Mouse (Mus musculus): ENCODE data around the gene Atxn2.

GRCm38 (mm10) chr5:121798447-121798846 lies 87.3 kb downstream of the Atxn2 start:
- TF ChIP-seq CTCF (IDR thresholded peaks at IDR 0.05; ENCODE audit: extremely low read depth, insufficient read depth, low read length) (no peak), POLR2A (IDR thresholded peaks at IDR 0.05; ENCODE audit: extremely low read depth, insufficient read depth, low read length) (no peak)
